Mouse (Mus musculus) C2C12 (cell line): ENCODE measurements around the gene Smcp. TPM values are rescaled to one million over a fixed set of nuclear protein-coding genes. Genes with fewer than 3 reads are reported as not detected.

Experiments used
- H3K27me3 ChIP-seq: one replicate; pipeline ENCODE4 v1.6.1; 2011; ENCODE audit not compliant: control insufficient read depth, insufficient read depth, insufficient read length
- H3K36me3 ChIP-seq: one replicate; pipeline ENCODE4 v1.6.1; 2011; ENCODE audit not compliant: control insufficient read depth, insufficient read depth
- H3K4me3 ChIP-seq: one replicate; pipeline ENCODE4 v1.5.1; 2011; ENCODE audit warnings: mild to moderate bottlenecking, control low read depth; ENCODE audit not compliant: poor library complexity, insufficient read depth, severe bottlenecking
- H3K79me2 ChIP-seq: one replicate; pipeline ENCODE4 v1.6.1; 2011; ENCODE audit not compliant: control insufficient read depth, insufficient read depth
- H3K79me3 ChIP-seq: one replicate; pipeline ENCODE4 v1.6.1; 2011; ENCODE audit warnings: low read depth, control low read depth
- H3ac ChIP-seq: one replicate; pipeline ENCODE3; 2011; ENCODE audit warnings: low read depth; ENCODE audit not compliant: control insufficient read depth, insufficient read length
- CEBPB ChIP-seq: IDR thresholded peaks from one replicate; pipeline ENCODE4 v1.6.1; 2011; ENCODE audit warnings: low read depth, mild to moderate bottlenecking, control low read depth, moderate library complexity
- CTCF ChIP-seq: IDR thresholded peaks from one replicate; pipeline ENCODE4 v1.5.1; 2011; ENCODE audit not compliant: control insufficient read depth, insufficient read depth, insufficient read length
- FOSL1 ChIP-seq: IDR thresholded peaks from one replicate; pipeline ENCODE4 v1.8.0; 2011; ENCODE audit warnings: mild to moderate bottlenecking, low read length; ENCODE audit not compliant: poor library complexity, insufficient read depth, severe bottlenecking
- MAX ChIP-seq: IDR thresholded peaks from one replicate; pipeline ENCODE4 v1.6.1; 2011; ENCODE audit warnings: mild to moderate bottlenecking, control low read depth
- MYOD1 ChIP-seq: IDR thresholded peaks from one replicate; pipeline ENCODE4 v1.6.1; 2011; ENCODE audit warnings: low read depth; ENCODE audit not compliant: control insufficient read depth, insufficient read length
- MYOG ChIP-seq: IDR thresholded peaks from one replicate; pipeline ENCODE4 v1.6.1; 2011; ENCODE audit not compliant: control insufficient read depth, insufficient read length; ENCODE audit errors: extremely low read depth
- USF1 ChIP-seq: IDR thresholded peaks from one replicate; pipeline ENCODE4 v1.6.1; 2011; ENCODE audit warnings: low read depth, mild to moderate bottlenecking, control low read depth, moderate library complexity
- polyA plus RNA-seq: library from polyadenylated mRNA; unstranded; fragments of >200 nt; fragmentation: generic; extraction: Trizol; gene quantifications from one replicate; pipeline ENCODE4 v1.2.1, GENCODE M21; 2012; ENCODE audit warnings: missing spikeins

Gene Smcp
- polyA plus RNA-seq, 1 experiment: not detected

DNA sequence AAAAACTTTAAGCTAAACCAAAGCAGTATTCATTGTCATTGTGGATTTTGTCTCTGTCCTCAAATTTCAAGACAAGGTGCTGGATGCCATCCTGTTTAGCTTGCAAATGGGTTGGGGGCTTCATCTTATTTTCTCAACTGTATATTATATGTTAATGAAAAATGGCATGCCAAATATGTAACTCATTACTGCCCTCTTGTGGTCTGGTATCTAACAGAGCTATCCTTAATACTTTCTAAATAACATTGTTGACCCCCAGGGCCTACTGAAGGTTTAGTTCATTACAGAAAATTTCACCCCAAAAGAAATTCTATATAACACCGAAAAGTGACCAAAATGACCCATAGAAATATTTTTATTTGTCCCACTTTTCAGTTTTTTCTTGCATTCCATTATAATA lies 13.4 kb upstream of the Smcp start:
- no peaks in the 10 kb centered on the region for H3K27me3 ChIP-seq
- H3K79me2 ChIP-seq: no peaks in the 10 kb centered on the region
- no peaks in the 10 kb centered on the region for H3K36me3 ChIP-seq
- H3K4me3 ChIP-seq: no peak overlapping the region
- TF ChIP-seq MYOD1: no peak
- TF ChIP-seq MYOG: no peak
- TF ChIP-seq USF1: no peak
- no peak for TF ChIP-seq CEBPB
- TF ChIP-seq MAX: no peak
- no peak for TF ChIP-seq FOSL1
- TF ChIP-seq CTCF: no peak
- H3K79me3 ChIP-seq: no peaks in the 10 kb centered on the region
- no peak overlapping the region for H3ac ChIP-seq

- H3K79me3 ChIP-seq: no peaks in the 10 kb centered on the region
- TF ChIP-seq MYOG: no peak
- no peak for TF ChIP-seq USF1
- no peak for TF ChIP-seq CEBPB
- TF ChIP-seq MAX: no peak
- TF ChIP-seq FOSL1: no peak
- no peak for TF ChIP-seq MYOD1
- TF ChIP-seq CTCF: no peak
- no peaks in the 10 kb centered on the region for H3K36me3 ChIP-seq
- H3K4me3 ChIP-seq: no peak overlapping the region
- no peaks in the 10 kb centered on the region for H3K79me2 ChIP-seq
- no peak overlapping the region for H3ac ChIP-seq
- no peaks in the 10 kb centered on the region for H3K27me3 ChIP-seq
Observed at GRCm38 (mm10) chr3:92600456-92600855, 11.7 kb upstream of the Smcp start.

GRCm38 (mm10) chr3:92599973-92600372 lies 11.2 kb upstream of the Smcp start:
- Histone ChIP-seq H3K79me3 (no peaks in the 10 kb centered on the region), H3K79me2 (no peaks in the 10 kb centered on the region), H3K27me3 (no peaks in the 10 kb centered on the region), H3K4me3 (no peak overlapping the region), H3K36me3 (no peaks in the 10 kb centered on the region), H3ac (no peak overlapping the region)
- TF ChIP-seq USF1 (no peak), CTCF (no peak), FOSL1 (no peak), CEBPB (no peak), MYOG (no peak), MAX (no peak), MYOD1 (no peak)

GRCm38 (mm10) chr3:92598429-92598828 lies 9.6 kb upstream of the Smcp start:
- TF ChIP-seq MYOD1 (no peak), FOSL1 (no peak), MAX (no peak), CEBPB (no peak), MYOG (no peak), CTCF (no peak), USF1 (no peak)
- Histone ChIP-seq H3ac (no peak overlapping the region), H3K79me2 (no peaks in the 10 kb centered on the region), H3K79me3 (no peaks in the 10 kb centered on the region), H3K4me3 (no peak overlapping the region), H3K36me3 (no peaks in the 10 kb centered on the region), H3K27me3 (no peaks in the 10 kb centered on the region)

- no peak overlapping the region for H3ac ChIP-seq
- no peak overlapping the region for H3K4me3 ChIP-seq
- H3K27me3 ChIP-seq: no peaks in the 10 kb centered on the region
- H3K36me3 ChIP-seq: no peaks in the 10 kb centered on the region
- H3K79me2 ChIP-seq: no peaks in the 10 kb centered on the region
- H3K79me3 ChIP-seq: no peaks in the 10 kb centered on the region
- TF ChIP-seq CTCF: no peak
- TF ChIP-seq MYOD1: no peak
- TF ChIP-seq MAX: no peak
- TF ChIP-seq MYOG: no peak
- no peak for TF ChIP-seq CEBPB
- no peak for TF ChIP-seq FOSL1
- TF ChIP-seq USF1: no peak
Observed at GRCm38 (mm10) chr3:92587190-92587589, 1.6 kb downstream of the Smcp start.

GRCm38 (mm10) chr3:92585055-92585454 lies 3.7 kb downstream of the Smcp start:
- Histone ChIP-seq H3K27me3 (no peaks in the 10 kb centered on the region), H3ac (no peak overlapping the region), H3K4me3 (no peak overlapping the region), H3K79me2 (no peaks in the 10 kb centered on the region), H3K79me3 (no peaks in the 10 kb centered on the region), H3K36me3 (no peaks in the 10 kb centered on the region)
- TF ChIP-seq MYOD1 (no peak), MYOG (no peak), MAX (no peak), USF1 (no peak), CEBPB (no peak), CTCF (no peak), FOSL1 (no peak)
